Mouse (Mus musculus): ENCODE data around the gene Hddc3.
"Not testable (repeated sequence)": the region's sequence is repeated elsewhere in the genome, so short reads cannot be mapped to it uniquely, and the experiment has no call there.

Gene Hddc3

DNA sequence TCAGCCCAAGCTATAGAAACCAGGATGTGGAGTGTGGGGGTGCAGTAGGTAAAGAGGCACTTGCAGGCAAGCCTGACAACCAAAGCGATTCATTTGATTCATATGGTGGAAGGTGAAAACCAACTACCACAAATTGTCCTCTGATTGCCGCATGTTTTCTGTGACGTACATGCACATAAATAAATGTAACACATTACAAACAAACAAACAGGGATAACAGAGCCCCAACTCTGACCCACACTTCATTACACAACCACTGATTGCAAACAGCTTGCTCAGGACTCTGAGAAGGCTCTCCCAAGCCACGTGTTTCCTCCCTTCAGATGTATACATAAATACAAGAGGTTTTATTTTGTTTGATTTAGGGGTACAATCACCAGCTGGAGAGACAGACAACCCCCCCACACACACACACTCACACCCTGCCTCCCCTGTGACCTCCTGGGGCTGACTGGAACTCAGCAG is 27.1 kb downstream of the Hddc3 start:
- DNase-seq (ENCODE audit: low spot score) = no peak

GRCm38 (mm10) chr7:80370649-80371040 is 27.7 kb downstream of the Hddc3 start:
- DNase-seq (ENCODE audit: low spot score) = peak; percentile 62

- peak; percentile 81 for DNase-seq (ENCODE audit: low spot score)
Observed at GRCm38 (mm10) chr7:80371041-80371751, 28.3 kb downstream of the Hddc3 start, which contains the start of gene Man2a2. Man2a2 (minus strand) TSS chr7:80371375.

DNA sequence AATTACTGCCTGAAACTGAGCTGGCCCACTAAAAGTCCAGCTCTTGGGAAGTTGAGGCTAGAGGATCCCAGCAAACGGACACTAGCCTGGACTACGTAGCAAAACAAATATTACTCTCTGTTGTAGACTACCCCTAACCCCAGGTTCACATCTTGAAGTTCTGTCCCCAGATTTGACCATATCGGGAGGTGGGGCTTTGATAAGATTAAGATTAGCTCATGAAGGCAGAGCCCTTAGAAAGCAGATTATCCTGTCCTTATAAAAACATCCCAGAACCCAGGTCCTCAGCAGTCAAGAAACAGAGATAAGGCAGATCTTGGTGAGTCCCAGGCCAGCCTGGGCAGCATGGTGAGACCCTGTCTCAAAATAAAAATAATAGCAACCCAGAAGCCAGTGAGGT is 29.3 kb downstream of the Hddc3 start:
- DNase-seq (ENCODE audit: low spot score) = no peak

DNA sequence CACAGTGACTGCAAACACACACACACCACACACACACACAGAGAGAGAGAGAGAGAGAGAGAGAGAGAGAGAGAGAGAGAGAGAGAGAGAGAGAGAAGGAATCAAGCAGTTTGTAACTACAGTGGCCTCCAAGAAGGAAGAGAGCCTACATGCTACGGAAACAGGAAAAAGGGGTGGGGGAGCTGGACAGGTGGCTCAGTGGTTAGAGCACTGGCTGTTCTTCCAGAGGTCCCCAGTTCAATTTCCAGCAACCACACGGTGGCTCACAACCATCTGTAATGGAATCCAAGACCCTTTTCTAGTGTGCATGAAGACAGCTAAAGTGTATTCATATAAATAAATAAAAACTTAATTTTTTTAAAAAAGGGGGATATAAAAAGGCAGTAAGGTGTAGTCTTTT is 29.8 kb downstream of the Hddc3 start:
- no peak for DNase-seq (ENCODE audit: low spot score)

DNA sequence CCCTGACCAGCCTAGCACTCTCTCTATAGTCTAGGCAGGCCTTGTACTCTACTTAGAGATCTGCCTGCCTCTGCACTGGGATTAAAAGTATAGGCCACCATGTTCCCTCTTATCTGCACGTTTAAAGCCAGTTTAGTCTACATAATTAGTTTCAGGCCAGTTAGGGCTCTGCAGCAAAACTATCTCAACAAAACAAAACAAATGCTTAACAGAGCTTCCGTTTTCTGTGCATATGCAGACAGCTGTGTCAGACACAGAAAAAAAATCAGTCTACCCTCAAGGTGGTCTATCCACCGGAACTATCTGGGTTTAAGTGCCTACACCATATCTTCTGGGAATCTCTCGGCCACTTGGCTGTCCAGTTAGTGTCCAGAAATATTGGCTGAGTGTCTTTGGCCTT is 30.4 kb downstream of the Hddc3 start:
- no peak for DNase-seq (ENCODE audit: low spot score)

DNA sequence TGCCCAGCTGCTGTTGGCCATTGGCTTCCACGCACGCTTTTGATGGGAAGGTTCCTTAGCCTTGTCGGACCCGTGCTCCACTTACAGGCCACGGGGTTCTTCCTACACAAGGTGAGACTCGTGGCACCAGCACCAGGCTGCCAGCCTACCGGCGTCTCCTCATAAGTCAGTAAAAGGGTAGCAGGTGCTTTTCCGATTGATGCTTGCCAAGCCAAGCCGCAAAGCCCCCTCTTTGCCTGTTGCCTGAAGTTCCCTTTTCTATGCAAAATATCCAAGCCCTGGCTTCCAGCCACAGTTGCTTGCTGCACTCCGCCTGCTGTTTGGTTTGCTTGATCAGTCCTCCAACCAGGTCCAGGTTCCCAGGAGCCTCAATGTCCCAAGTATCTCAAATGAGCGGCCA is 30.9 kb downstream of the Hddc3 start:
- DNase-seq (ENCODE audit: low spot score) = no peak

DNA sequence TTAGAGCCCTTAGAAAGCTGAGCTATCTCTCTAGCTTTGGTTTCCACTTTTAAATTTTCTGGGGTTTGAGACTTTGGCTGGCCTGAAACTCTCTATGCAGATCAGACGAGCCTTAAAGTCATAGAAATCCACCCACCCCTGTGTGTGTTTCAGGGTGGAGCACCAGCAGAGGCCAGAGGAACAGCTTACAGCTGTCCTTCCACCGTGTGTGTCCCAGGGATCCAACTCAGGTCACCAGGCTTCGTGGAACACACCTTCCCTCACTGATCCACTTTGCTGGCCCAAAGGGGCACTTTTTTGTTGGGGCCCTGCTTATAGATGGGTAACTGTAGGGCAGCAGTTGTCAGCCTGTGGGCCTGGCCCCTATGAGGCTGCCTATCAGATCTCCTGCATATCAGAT is 31.4 kb downstream of the Hddc3 start:
- DNase-seq (ENCODE audit: low spot score) = no peak

DNA sequence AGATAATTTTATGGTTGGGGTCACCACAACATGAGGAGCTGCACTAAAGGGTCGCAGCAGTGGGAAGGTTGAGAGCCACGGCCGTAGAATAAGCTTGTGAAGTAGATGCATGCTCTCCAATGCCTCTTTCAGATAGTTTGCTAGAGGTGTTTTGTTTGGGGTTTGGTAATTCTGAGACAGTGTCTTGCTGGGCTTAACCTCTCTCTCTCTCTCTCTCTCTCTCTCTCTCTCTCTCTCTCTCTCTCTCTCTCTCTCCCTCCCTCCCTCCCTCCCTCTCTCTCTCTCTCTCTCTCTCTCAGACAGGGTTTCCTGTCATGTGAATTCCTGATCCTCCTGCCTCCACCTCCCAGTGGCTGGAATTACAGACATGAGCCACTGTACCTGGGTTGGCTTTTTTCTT is 31.8 kb downstream of the Hddc3 start:
- DNase-seq (ENCODE audit: low spot score) = no peak

DNA sequence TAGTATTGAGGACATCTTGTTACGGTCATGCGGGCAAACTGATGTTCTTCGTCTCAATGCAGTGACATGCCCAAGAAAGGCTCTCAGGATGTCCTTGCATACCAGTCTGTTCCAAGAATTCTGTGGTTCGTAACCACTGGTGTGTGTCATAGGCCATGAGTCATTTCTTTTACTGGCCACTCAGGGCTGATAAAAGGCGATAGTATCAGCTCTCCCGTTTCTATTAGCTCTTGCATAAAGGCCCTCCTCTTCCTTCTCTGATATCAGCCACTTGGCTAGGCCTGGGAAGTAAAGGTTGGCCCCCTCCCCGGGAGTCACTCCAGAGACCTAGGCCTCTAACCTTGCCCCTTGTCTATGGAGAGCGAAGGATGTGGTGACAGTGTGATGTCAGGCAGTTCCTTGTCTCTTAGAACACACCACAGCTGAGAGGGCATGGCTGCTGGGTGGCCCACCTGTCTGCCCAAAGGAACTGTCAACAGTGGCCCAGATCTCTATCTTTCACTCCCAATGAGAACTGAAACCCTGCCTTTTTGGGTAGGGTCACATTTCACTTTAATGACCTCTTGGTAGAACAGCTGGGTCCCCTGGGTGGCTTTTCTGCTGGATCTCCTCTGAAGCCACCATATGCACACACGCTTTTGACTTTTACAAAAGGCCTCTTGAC is 32.6 kb downstream of the Hddc3 start:
- no peak for DNase-seq (ENCODE audit: low spot score)

GRCm38 (mm10) chr7:80376192-80376591 is 33.3 kb downstream of the Hddc3 start:
- no peak for DNase-seq (ENCODE audit: low spot score)

DNA sequence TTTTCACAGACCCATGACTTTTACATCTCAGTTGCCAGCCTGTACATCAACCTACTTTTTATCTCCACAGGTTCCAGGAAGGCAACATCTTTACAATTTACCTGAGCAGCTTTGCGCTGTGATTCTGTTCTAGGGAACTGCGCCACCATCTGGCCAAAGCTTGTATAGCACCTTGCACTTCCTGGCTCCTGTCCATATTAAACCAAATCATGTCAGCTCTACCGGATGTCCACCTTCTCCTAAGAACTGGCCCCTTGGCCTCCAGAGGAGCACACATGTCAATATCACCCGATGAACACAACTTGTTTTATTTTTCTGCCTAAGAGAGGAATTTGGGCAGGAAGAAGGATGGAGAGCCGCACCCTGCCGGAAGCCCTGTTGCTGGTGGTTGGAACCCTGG is 34.6 kb downstream of the Hddc3 start:
- peak; percentile 68 for DNase-seq (ENCODE audit: low spot score)

DNA sequence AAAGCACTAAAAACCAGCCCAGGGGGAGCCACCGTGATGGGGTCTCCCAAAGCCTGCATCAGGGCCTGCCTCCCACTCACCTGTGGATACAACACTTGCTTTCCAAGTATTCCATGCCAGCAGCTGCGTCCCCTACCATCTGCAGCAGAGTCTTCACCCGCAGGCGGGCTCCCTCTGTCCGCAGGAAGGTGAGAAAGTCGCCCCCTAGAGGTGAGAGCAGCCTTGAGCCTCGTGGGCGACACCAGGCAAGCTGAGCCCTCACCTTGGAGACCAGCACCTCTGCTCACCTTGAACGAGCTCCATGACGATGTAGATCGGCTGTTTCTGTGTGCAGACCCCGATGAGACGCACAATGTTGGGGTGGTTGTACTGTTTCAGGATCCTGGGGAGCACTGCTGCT is 36.6 kb downstream of the Hddc3 start:
- no peak for DNase-seq (ENCODE audit: low spot score)

DNA sequence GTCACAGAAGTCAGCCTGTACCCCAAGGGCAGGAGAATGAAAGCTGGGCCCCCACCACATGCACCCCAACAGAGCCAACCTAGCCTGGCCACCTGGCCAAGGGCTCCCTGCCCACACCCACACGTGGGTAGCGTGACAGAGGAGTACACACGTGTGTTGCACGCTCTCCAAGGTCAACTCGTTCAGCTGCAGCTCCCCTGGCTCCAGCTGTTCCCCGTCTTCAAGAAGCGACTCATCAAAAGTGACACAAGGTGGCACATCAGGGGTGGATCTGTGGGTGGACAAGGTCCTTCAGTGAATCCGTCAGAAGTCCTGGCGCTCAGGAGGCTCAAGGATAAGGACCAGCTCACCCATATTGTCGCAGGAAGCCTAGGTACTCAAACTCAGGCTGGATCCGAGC is 40.0 kb downstream of the Hddc3 start:
- DNase-seq (ENCODE audit: low spot score) = no peak

DNA sequence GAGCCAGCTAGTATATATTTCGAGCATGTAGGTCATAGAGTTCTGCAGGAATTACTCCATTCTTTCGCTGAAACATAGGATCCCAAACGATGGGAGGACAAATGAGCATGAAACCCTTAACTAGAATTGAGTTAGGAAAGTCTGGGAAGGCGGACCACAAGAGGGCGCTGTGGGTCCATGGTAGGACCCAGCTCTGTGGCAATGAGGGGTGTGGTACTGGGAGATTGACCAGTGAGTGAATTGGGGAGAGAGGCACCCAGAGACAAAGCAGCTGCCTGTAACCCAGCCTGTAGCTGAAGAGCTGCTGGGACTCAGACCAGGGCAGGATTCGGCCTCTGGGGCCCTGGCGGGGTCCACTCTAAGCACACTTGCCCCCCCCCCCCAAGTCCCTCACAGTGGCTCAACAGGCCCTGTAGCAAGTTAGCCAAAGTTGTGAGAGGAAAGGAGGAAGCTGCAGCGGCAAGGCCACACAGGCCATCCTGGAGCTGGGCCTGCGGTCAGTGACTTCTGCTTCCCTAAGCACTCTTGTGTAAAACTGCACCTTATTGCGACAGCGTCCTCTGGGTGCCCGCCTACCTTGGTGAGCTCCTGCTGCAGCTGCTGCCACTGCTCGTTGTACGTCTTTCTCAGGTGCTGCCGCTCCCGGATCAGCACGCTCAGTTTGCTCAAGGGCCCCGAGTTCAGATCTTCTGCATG is 43.5 kb downstream of the Hddc3 start:
- DNase-seq (ENCODE audit: low spot score) = peak; percentile 92

GRCm38 (mm10) chr7:80387033-80387632 is 44.2 kb downstream of the Hddc3 start:
- no peak for DNase-seq (ENCODE audit: low spot score)

GRCm38 (mm10) chr7:80387633-80388543 is 45.0 kb downstream of the Hddc3 start, which contains the start of gene Fes:
Fes (minus strand) TSS chr7:80387946.
- DNase-seq (ENCODE audit: low spot score) = no peak

DNA sequence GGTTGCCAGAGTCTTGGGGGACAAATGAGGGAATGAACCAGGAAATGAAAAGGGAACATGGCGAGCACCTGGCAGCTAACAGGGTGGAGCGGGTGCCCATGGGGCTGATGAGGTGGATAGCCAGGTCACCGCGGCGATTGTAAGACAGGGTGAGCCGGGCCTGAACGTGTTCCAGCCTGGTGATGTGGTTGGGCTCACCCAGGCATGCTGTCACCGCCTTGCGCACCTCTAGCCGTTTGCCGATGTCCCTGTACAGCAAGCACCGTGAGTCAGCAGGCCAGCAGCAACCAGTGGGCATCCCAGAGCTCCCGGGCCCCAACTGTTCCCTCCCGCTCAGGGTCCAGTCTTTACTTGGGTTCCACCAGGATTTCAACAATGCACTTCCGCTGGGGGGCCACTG is 49.2 kb downstream of the Hddc3 start:
- DNase-seq (ENCODE audit: low spot score) = no peak

DNA sequence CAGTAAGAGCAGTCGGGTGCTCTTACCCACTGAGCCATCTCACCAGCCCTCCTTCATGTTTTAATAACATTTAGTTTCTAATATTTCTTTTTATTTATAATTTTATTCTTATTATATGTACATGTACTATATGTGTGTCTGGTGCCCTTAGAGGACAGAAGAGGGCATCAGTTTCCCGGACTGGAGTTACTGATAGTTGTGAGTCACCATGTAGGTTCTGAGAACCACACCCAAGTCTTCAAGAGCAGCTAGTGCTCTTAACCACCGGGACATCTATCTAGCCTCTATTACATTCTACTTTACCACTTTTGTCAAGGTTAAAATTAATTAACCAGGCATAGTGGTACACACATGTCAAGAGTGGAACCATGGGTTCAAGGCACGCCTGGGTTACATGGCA is 51.7 kb downstream of the Hddc3 start:
- DNase-seq (ENCODE audit: low spot score) = no peak

GRCm38 (mm10) chr7:80396427-80396826 is 53.5 kb downstream of the Hddc3 start:
- not testable (repeated sequence) for DNase-seq (ENCODE audit: low spot score)

GRCm38 (mm10) chr7:80397986-80398385 is 55.1 kb downstream of the Hddc3 start:
- DNase-seq (ENCODE audit: low spot score) = no peak

All from ovary, postnatal 14 days (tissue).